Mouse (Mus musculus): ENCODE measurements at regions not wholly inside any gene's neighbourhood (a gene's known extent, or its start where the extent isn't known, plus 50 kb on each side); places are given as distances from the start of the nearest gene placed in this dataset.
"Not testable (repeated sequence)": the region's sequence is repeated elsewhere in the genome, so short reads cannot be mapped to it uniquely, and the experiment has no call there.

DNA sequence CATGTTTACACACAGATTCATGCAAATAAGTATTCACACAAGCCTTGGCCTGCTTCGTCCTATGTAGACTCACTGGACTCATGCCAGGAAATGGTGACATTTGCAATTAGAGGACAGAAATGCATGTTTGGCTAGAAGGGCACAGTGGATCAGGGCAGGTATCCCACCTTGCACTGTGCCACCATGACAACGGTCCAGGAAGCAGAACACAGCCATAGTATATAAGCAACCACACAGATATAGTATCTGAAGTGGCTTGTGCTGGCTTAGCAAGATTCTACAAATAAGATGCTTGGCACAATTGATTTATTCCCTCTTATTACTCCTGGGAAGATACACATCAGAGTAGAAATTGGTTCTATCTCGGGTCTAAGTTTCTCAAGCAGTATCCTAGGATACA lies 218.0 kb downstream of the Unc5cl start:
- DNase-seq, result no peak

DNA sequence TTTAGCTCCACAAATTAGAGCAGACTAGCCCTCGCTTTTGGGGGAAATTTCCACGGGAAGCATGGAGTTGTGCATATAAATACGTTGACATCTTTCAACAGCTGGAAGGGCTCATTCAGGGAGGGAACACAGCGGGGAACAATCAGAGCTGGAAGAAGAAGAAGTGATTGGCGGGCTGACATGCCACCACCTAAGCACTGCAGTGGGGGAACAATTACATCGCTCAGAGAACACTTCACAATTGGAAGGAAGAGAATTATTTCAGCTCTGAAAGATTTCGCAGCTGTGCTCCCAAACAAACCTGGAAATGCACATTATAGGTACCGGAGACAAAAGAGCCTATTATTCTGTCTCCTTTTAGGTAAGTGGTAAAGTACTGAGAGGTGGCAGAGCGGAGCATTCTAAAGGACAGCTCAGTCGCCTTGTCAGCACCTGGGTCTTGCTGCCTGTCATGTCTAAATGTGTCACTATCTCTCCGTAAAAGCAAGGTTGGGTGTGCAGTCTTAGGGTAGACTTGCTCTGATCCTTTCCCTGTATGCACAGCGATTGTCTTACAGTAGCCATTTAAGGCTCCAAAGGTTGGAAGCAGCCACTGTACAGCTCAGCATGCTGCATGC lies 223.6 kb downstream of the Unc5cl start:
- no peak for DNase-seq

DNA sequence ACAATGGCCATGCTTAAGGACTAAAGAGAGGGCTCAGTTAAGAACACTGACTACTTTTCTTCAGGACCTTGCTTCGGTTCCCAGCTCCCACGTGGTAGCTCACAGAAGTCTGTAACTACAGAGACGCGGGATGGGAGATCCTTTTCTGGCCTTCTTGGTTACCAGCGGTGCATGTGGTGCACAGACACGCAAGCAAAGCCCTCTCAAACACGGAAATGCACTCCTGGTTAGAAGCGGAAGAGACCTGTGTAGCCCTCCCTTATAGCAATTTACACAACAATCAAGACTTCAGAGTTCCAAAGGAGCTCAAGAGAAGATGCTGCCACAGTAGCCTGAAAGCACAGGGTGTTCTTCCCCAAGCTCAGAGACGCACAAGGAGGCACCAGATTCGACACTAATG lies 225.6 kb downstream of the Unc5cl start:
- DNase-seq, result no peak

DNA sequence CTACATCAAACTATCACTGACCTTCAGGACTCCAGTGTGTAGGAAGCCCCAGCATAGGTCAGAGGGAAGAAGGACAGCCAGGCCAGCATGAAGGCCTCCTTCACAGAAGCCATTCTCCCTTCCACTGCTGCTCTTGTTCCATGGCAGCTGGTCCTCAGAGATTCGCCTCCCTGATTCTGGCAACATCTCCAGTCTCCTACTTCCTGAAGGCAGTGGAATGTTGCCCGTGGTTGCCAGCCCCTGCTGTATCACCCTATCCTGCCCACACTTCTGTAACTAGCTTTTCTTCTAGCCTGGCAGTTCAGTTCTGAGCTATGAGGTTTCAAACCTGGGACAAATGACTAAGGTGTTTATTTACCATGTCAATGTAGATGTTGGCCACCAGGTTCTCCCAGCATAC lies 234.2 kb downstream of the Unc5cl start:
- no peak for DNase-seq

DNA sequence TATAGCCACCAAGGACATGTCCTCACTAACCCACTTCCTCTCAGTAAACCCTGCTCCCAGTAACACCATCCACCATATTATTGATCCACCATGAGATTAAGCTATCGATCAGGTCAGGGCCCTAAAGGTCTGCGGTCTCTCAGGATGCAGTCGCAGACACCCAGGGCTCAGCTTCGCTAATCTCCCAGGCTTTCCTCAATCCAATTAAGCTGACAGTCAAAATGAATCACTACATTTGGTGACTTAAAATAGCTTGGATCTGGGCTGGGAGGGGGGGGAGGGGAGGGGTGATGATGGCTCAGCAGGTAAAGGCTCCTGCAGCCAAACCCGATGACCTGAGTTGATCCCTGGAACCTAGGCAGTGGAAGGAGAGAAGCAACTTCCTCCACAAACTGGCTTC lies 233.7 kb upstream of the Lrfn2 start:
- no peak for DNase-seq

DNA sequence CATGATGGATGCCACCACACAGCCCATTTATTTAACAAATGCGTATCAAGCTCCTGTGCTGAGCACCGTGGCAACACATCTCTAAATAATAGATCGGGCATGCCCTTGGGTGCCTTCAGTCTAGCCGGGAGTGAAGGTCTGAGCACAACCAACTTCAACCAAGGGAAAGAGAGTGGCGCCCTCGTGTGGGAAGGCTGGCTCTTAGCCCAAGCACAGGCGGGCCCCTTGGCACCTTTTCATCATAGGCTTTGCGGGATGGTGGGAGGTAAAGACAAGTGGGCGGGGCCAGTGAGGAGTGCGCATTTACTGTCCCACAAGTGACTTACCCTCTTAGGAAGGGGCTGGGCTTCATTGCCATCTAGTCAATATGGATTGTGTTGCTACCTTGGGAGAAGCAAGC lies 231.6 kb upstream of the Lrfn2 start:
- DNase-seq, result no peak

GRCm38 (mm10) chr17:48720506-48720905 lies 211.7 kb upstream of the Lrfn2 start:
- no peak for DNase-seq

DNA sequence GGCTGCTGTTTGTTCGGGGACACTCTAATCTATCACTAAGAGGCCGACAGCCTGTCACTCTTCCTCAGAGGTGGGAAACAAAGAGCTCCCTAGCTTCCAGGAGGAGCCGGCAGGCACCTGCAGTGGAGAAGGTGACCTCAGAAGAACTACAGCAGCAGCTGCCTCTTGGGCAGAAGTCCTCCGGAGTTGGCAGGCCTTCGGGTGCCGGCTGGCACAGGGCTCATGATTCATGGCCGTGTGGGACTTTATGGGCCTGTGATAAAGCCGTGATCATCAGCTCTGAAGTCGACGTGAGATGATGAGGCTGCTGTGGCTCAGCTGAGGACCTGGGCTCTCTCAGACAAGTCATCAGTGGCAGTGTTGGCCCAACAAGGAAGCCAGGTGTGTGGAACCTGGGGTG lies 208.9 kb upstream of the Lrfn2 start:
- no peak for DNase-seq

GRCm38 (mm10) chr17:48724513-48725112 lies 207.6 kb upstream of the Lrfn2 start:
- DNase-seq, result no peak

DNA sequence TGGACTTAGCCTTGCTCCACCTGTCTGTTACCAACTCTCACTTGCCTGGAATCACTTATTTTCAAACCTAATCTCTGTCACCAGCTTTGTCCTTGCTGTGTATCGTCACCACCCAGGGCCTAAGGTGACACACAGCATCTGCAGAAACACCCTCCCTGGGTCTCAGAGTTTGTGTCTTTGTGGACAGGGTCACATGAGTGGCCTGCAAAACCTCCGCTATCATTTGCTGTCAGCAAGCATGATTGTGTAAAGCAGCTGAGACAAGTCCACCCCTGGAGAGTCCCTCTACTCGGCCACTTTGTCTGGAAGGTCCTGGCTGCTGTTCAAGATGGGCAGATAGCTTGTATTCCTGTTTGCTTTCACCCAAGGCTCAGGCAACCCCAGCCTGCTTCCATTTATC lies 205.7 kb upstream of the Lrfn2 start:
- no peak for DNase-seq

GRCm38 (mm10) chr17:48733801-48734200 lies 198.4 kb upstream of the Lrfn2 start:
- DNase-seq, result no peak

GRCm38 (mm10) chr17:48737181-48737580 lies 195.0 kb upstream of the Lrfn2 start:
- DNase-seq, result not testable (repeated sequence)

DNA sequence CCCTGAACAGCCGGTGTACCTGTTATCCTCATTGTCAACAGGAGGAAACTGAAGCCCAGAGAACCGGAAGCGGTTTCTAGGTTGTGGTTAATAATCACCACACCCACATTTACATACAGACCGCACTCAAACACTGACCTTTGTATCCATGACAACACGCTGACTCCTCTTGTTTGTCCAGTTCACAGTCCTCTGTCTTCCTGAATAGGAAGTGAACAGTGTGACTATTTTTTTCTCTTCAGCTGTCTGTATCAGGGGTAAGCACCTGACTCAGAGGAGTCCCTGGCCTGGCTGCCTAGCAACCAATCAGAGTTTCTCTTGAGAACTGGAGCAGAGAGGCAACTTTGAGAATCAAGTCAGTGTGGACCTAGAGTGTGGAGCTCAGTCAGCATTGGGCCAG lies 193.5 kb upstream of the Lrfn2 start:
- DNase-seq, result no peak

DNA sequence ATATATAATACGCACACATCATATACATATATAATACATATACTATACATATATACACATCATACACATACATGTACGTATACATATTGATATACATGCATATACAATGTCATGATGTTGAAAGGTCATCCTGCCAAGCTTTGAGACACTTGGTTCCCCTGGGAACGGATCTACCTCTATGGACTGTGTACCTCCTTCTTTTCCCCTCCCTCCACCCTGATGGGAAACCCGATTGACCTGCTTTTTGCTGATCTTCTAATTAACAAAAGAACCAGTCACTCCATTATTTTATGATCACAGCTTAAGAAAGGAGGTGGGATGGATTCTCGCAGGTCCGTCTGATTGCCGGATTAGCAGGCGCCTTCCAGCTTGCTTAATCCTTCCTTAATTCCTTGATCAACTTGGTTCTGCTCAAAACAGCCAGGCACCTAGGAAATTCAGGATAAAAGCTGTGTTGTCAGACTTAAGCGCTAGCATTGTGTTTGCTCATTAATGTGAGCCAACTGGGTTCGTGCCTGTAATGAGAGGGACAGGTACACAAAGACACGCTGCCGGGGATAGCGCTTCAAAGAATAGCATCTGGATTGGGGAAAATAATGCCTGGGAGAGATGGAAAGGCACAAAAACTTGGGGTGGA lies 189.3 kb upstream of the Lrfn2 start:
- DNase-seq, result no peak

GRCm38 (mm10) chr17:48770099-48770498 lies 162.1 kb upstream of the Lrfn2 start:
- no peak for DNase-seq

DNA sequence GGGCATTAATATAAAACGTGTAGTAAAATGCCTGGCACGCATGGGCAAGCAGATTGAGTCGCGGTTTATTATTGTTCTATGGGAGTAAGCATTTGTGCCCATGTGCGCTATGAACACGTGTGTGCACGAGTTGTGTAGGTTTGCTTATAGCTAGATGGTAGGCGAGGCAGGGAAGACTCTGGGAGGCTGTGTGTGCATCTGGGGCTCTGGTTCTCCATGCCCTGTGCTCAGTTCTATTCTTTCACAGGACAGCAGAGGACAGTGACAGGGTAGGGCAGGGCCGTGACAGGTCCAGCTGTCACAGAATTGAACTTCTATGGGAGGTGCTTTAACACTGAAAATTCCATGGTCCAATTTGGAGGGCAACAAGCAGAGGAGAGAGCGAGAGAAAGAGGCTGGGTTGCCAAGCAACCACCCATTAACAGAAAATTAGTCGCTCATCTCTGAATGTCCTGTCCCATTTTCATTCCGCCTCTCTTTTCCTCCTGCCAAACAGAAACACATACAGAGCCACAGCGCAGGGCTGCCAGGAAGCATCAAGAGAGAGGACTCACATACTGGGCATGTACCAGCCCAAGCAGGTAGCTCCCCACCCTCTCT lies 160.4 kb upstream of the Lrfn2 start:
- no peak for DNase-seq

- DNase-seq, result peak in 1 of 2 experiments; percentile 2
Observed at GRCm38 (mm10) chr17:48774172-48774890, 157.8 kb upstream of the Lrfn2 start.

- DNase-seq, result no peak
Observed at GRCm38 (mm10) chr17:48775479-48775878, 156.7 kb upstream of the Lrfn2 start.

DNA sequence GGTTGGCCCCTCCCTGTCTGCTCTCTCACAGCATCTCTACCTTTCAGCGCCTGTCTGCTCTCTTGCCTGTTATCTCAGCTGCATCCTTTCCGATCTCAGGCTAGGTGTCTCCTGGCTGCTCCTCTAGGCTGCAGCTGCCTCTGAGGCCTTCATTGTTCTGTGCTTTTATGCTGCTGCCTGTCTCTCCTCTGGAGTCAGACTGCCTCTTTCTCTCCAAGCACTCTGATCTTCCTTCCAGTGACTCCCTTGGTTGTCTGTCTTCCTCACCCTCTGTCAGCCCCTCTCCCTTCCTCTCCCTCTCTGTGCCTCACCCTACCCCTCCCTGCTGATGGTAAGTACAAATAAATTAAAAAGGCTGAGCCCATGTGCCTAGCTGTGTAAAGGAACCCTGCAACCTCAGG lies 155.7 kb upstream of the Lrfn2 start:
- DNase-seq, result no peak

DNA sequence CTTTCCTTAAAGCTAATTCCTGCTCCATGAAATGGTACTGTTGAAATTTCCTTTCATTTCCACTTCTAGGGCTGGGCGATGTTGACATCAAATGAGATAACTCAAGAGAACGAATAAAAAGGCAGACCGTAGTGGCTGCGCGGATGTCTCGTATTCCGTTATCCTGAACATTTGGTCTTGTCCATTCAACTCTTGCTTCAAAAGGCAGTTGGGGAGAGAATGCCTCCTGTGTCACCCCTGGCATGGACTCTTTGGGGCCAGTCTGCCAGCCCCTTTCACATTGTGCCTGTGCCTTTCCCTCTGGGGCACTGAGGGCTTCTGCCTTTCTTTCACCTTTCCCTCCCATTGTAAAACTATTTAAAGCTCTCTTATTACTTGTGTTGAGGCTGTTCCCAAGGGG lies 152.0 kb upstream of the Lrfn2 start:
- no peak for DNase-seq

DNA sequence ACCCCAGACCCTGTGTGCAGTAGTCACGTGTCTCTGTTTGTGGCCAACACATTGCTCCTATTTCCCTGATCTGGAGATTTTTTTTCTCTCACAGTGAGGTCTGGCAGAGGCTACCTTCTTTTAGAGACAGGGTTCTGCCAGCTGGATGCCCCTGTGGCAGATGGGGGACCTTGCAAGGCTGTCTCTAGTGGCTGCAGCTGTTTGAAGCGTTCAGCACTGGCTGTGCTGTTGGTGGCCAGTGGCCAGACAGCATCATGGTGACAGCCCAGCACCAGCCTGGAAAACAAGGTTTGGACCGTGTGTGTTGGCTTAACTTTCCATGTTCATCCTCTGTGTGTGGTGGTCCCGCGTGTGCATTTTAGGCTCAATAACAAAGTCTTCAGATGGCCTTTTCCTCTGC lies 147.8 kb upstream of the Lrfn2 start:
- no peak for DNase-seq

DNA sequence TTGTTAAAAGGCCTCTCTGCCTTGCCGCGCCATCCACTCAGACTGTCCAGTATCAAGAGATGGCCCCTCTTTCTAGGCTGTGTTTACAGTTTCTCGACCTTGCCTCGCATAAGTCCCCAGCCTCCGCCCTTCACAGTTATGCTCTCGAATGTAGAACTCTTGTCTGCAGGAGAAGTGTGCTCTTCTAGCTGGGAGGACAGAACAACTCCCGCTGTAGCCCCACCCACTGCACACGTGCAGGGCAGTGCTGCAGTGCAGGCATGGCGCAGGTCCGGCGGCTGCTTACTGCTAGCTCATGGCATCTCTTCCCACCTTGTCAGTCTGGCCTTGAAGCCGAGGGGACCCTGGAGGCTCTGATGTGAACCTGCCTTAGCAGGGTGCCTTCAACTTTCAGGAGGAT lies 145.7 kb upstream of the Lrfn2 start:
- no peak for DNase-seq

GRCm38 (mm10) chr17:48789846-48790245 lies 142.3 kb upstream of the Lrfn2 start:
- no peak for DNase-seq

Data from adrenal gland, postnatal 36 days (tissue).